Mouse (Mus musculus): ENCODE data around the gene Nrp1. TPM values are rescaled to one million over a fixed set of nuclear protein-coding genes. Genes with fewer than 3 reads are reported as not detected.

Nrp1 gene
- total RNA-seq, 1 experiment: 21.3 TPM

DNA sequence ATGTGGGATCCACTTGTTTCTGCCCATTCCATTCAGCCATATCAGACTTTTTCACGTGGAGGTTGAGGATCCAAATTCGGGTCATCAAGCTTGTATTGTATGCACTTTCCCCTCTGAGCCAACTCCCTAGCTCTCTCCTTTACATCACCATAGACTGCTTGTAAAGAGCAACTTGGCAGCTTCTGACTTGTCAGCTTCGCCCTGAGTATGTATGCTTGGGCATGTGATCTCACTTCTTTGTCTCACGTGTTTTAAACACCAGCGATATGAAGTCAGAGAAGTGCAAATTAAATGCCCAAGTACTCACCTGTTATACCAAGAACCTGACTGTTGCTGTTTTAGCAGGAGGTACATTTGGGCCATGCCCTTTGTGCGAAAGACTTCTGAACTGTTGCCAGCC, 12.6 kb downstream of the Nrp1 start:
- in situ Hi-C loops (cut with MboI; ENCODE audit: low sequenced_read_pairs in 2 of 2, unreplicated experiment in 2 of 2): loop anchor here in 1 of 2 experiments (25.0 kb wide), 1 partner anchor 1034 kb away; no protein-coding TSS in a partner anchor
- H3K9ac ChIP-seq (ENCODE audit: insufficient read depth, low read depth, low read length, poor library complexity, severe bottlenecking): no peak overlapping the region

DNA sequence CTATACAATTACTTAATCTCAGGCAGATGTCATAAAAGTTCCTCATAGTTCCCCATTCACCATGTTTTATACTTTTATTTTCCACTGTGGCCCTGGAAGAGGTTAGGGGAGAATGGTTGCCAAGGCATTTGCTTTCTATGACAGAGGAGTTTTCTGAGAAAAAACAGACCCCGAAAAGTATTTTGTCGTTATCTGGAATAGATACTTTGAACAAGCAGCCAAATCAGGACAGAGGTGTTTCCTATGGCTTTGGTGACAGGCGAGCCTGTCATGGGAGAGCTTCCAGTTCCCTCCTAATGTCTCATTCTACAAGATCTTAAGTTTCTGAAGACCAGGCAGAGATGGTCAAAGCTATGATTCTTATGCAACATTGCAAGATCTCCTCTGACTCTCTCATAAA, 13.4 kb downstream of the Nrp1 start:
- H3K27ac ChIP-seq (ENCODE audit: insufficient read depth, low read depth, low read length, poor library complexity, severe bottlenecking): no peak overlapping the region
- H3K36me3 ChIP-seq (ENCODE audit: control insufficient read depth, insufficient read depth, low read length, poor library complexity, severe bottlenecking): no peaks in the 10 kb centered on the region
- in situ Hi-C loops (cut with MboI; ENCODE audit: low sequenced_read_pairs in 2 of 2, unreplicated experiment in 2 of 2): loop anchor here in 1 of 2 experiments (25.0 kb wide), 1 partner anchor 1034 kb away; no protein-coding TSS in a partner anchor
- TF ChIP-seq HCFC1 (IDR thresholded peaks at IDR 0.05; ENCODE audit: borderline replicate concordance, insufficient read depth, low read length): no peak
- no peak for TF ChIP-seq ZC3H11A (IDR thresholded peaks at IDR 0.05; ENCODE audit: borderline replicate concordance, low read depth, low read length)
- no peak for TF ChIP-seq MAFK (IDR thresholded peaks at IDR 0.05; ENCODE audit: insufficient read depth, low read depth, low read length)
- no peak for TF ChIP-seq CHD2 (IDR thresholded peaks at IDR 0.05; ENCODE audit: low read depth, low read length)
- TF ChIP-seq ZNF384 (IDR thresholded peaks at IDR 0.05; ENCODE audit: low read depth, low read length): no peak
- no peaks in the 10 kb centered on the region for H3K4me1 ChIP-seq (ENCODE audit: control insufficient read depth in 2 of 2, insufficient read depth in 2 of 2, low read length in 2 of 2, poor library complexity in 1 of 2)
- H3K4me3 ChIP-seq (ENCODE audit: insufficient read depth in 1 of 2, low read depth in 1 of 2, low read length in 2 of 2, poor library complexity in 1 of 2, severe bottlenecking in 1 of 2): no peak overlapping the region
- no peaks in the 10 kb centered on the region for H3K9me3 ChIP-seq (ENCODE audit: control insufficient read depth, insufficient read depth, low read depth, low read length)
- DNase-seq (ENCODE audit: low read depth, low spot score): no peak
- H3K9ac ChIP-seq (ENCODE audit: insufficient read depth, low read depth, low read length, poor library complexity, severe bottlenecking): no peak overlapping the region

More for the DNA sequence above, 12.6 kb downstream of the Nrp1 start:
- DNase-seq (ENCODE audit: low read depth, low spot score): no peak
- Histone ChIP-seq H3K27ac (ENCODE audit: insufficient read depth, low read depth, low read length, poor library complexity, severe bottlenecking) (no peak overlapping the region), H3K4me1 (ENCODE audit: control insufficient read depth in 2 of 2, insufficient read depth in 2 of 2, low read length in 2 of 2, poor library complexity in 1 of 2) (no peaks in the 10 kb centered on the region), H3K36me3 (ENCODE audit: control insufficient read depth, insufficient read depth, low read length, poor library complexity, severe bottlenecking) (no peaks in the 10 kb centered on the region), H3K4me3 (ENCODE audit: insufficient read depth in 1 of 2, low read depth in 1 of 2, low read length in 2 of 2, poor library complexity in 1 of 2, severe bottlenecking in 1 of 2) (no peak overlapping the region), H3K9me3 (ENCODE audit: control insufficient read depth, insufficient read depth, low read depth, low read length) (no peaks in the 10 kb centered on the region)
- TF ChIP-seq CHD2 (IDR thresholded peaks at IDR 0.05; ENCODE audit: low read depth, low read length) (no peak), ZNF384 (IDR thresholded peaks at IDR 0.05; ENCODE audit: low read depth, low read length) (no peak)

DNA sequence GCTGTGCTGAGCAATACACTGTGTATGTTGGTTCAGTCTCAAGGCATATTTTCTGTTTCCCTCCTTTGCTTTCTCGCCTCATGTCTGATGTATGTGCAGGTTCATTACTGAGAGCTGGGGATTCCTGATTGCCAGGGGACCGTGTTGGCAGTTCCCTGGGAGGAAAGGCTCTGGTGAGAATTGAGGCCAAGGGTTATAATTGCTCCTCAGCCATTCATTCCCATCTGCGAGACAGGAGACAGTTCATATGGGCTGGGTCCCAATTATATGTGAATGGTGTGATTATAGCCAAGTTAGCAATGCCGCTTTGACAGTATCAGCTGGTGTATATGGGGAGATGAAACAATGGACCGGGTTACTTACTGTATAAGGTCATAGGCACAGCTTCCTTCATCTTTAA, 14.3 kb downstream of the Nrp1 start:
- no peak for DNase-seq (ENCODE audit: low read depth, low spot score)
- in situ Hi-C loops (cut with MboI; ENCODE audit: low sequenced_read_pairs in 2 of 2, unreplicated experiment in 2 of 2): loop anchor here in 1 of 2 experiments (25.0 kb wide), 1 partner anchor 1035 kb away; no protein-coding TSS in a partner anchor

DNA sequence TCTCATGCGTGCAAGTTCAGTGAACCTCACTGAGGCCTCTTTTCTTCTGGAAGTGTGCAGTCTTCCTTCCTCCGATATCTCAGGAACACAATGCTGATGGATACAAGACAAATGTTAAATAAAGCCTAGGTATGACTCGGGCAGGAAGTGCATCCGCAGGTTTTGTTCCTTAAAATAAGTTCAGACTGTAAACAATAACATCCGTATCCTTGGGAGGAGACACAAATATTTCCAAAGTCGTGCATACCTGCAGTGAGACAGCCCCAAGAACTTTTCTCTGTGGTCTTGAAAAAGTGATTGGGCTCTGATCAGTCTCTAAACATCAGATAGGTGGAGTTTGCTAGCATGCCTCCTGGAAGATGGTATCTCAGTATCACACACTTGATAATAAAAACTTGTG, 15.0 kb downstream of the Nrp1 start:
- no peak for DNase-seq (ENCODE audit: low read depth, low spot score)
- H3K4me1 ChIP-seq (ENCODE audit: control insufficient read depth in 2 of 2, insufficient read depth in 2 of 2, low read length in 2 of 2, poor library complexity in 1 of 2): no peaks in the 10 kb centered on the region
- TF ChIP-seq ZNF384 (IDR thresholded peaks at IDR 0.05; ENCODE audit: low read depth, low read length) (no peak), ZC3H11A (IDR thresholded peaks at IDR 0.05; ENCODE audit: borderline replicate concordance, low read depth, low read length) (no peak), CHD2 (IDR thresholded peaks at IDR 0.05; ENCODE audit: low read depth, low read length) (no peak), HCFC1 (IDR thresholded peaks at IDR 0.05; ENCODE audit: borderline replicate concordance, insufficient read depth, low read length) (no peak), MAFK (IDR thresholded peaks at IDR 0.05; ENCODE audit: insufficient read depth, low read depth, low read length) (no peak)
- H3K9me3 ChIP-seq (ENCODE audit: control insufficient read depth, insufficient read depth, low read depth, low read length): no peaks in the 10 kb centered on the region
- no peak overlapping the region for H3K9ac ChIP-seq (ENCODE audit: insufficient read depth, low read depth, low read length, poor library complexity, severe bottlenecking)
- in situ Hi-C loops (cut with MboI; ENCODE audit: low sequenced_read_pairs in 2 of 2, unreplicated experiment in 2 of 2): loop anchor here in 1 of 2 experiments (25.0 kb wide), 1 partner anchor 1036 kb away; no protein-coding TSS in a partner anchor
- H3K36me3 ChIP-seq (ENCODE audit: control insufficient read depth, insufficient read depth, low read length, poor library complexity, severe bottlenecking): no peaks in the 10 kb centered on the region
- no peak overlapping the region for H3K27ac ChIP-seq (ENCODE audit: insufficient read depth, low read depth, low read length, poor library complexity, severe bottlenecking)
- H3K4me3 ChIP-seq (ENCODE audit: insufficient read depth in 1 of 2, low read depth in 1 of 2, low read length in 2 of 2, poor library complexity in 1 of 2, severe bottlenecking in 1 of 2): no peak overlapping the region

More for the DNA sequence above, 14.3 kb downstream of the Nrp1 start:
- Histone ChIP-seq H3K9me3 (ENCODE audit: control insufficient read depth, insufficient read depth, low read depth, low read length) (no peaks in the 10 kb centered on the region), H3K9ac (ENCODE audit: insufficient read depth, low read depth, low read length, poor library complexity, severe bottlenecking) (no peak overlapping the region), H3K27ac (ENCODE audit: insufficient read depth, low read depth, low read length, poor library complexity, severe bottlenecking) (no peak overlapping the region), H3K4me1 (ENCODE audit: control insufficient read depth in 2 of 2, insufficient read depth in 2 of 2, low read length in 2 of 2, poor library complexity in 1 of 2) (no peaks in the 10 kb centered on the region), H3K4me3 (ENCODE audit: insufficient read depth in 1 of 2, low read depth in 1 of 2, low read length in 2 of 2, poor library complexity in 1 of 2, severe bottlenecking in 1 of 2) (no peak overlapping the region), H3K36me3 (ENCODE audit: control insufficient read depth, insufficient read depth, low read length, poor library complexity, severe bottlenecking) (no peaks in the 10 kb centered on the region)
- TF ChIP-seq ZC3H11A (IDR thresholded peaks at IDR 0.05; ENCODE audit: borderline replicate concordance, low read depth, low read length) (no peak), HCFC1 (IDR thresholded peaks at IDR 0.05; ENCODE audit: borderline replicate concordance, insufficient read depth, low read length) (no peak), MAFK (IDR thresholded peaks at IDR 0.05; ENCODE audit: insufficient read depth, low read depth, low read length) (no peak), CHD2 (IDR thresholded peaks at IDR 0.05; ENCODE audit: low read depth, low read length) (no peak)

DNA sequence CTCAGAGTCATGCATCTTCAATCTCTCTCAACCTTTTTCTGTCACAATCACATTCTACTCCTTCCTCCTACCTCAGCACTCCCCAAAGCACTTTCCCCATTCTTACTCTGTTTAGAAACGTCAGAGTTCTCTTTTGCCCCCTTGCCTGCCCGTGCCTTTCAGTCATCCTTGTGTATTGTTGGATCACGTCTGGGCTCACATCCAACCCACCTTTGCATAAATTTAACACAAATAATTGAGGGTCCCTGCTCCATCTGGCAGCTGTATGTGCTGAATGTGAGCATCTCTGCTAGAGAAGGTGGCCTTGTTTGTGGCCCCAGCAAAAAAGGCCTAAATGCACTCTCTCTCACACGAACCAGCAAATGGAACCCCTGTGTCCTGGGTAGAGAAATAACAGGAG, 16.9 kb downstream of the Nrp1 start:
- Histone ChIP-seq H3K9me3 (ENCODE audit: control insufficient read depth, insufficient read depth, low read depth, low read length) (no peaks in the 10 kb centered on the region), H3K4me1 (ENCODE audit: control insufficient read depth in 2 of 2, insufficient read depth in 2 of 2, low read length in 2 of 2, poor library complexity in 1 of 2) (no peaks in the 10 kb centered on the region), H3K27ac (ENCODE audit: insufficient read depth, low read depth, low read length, poor library complexity, severe bottlenecking) (no peak overlapping the region), H3K9ac (ENCODE audit: insufficient read depth, low read depth, low read length, poor library complexity, severe bottlenecking) (no peak overlapping the region), H3K36me3 (ENCODE audit: control insufficient read depth, insufficient read depth, low read length, poor library complexity, severe bottlenecking) (no peaks in the 10 kb centered on the region), H3K4me3 (ENCODE audit: insufficient read depth in 1 of 2, low read depth in 1 of 2, low read length in 2 of 2, poor library complexity in 1 of 2, severe bottlenecking in 1 of 2) (no peak overlapping the region)
- TF ChIP-seq ZC3H11A (IDR thresholded peaks at IDR 0.05; ENCODE audit: borderline replicate concordance, low read depth, low read length) (no peak), HCFC1 (IDR thresholded peaks at IDR 0.05; ENCODE audit: borderline replicate concordance, insufficient read depth, low read length) (no peak), CHD2 (IDR thresholded peaks at IDR 0.05; ENCODE audit: low read depth, low read length) (no peak), MAFK (IDR thresholded peaks at IDR 0.05; ENCODE audit: insufficient read depth, low read depth, low read length) (no peak), ZNF384 (IDR thresholded peaks at IDR 0.05; ENCODE audit: low read depth, low read length) (no peak)
- no peak for DNase-seq (ENCODE audit: low read depth, low spot score)
- in situ Hi-C loops (cut with MboI; ENCODE audit: low sequenced_read_pairs in 2 of 2, unreplicated experiment in 2 of 2): no loop called here
